Mouse (Mus musculus): Measurements from ENCODE around the gene Stxbp2. TPM values are rescaled to one million over a fixed set of nuclear protein-coding genes. Genes with fewer than 3 reads are reported as not detected.
A peak's percentile ranks its signal among the peaks of the same experiment; 100 is the strongest.
"Not testable (repeated sequence)": the region's sequence is repeated elsewhere in the genome, so short reads cannot be mapped to it uniquely, and the experiment has no call there.

Gene Stxbp2
- total RNA-seq (2014; fragmentation: Nextera tagmentation) (224 and 287 TPM in 2 replicates), total RNA-seq (2017) (181 and 203 TPM in 2 replicates), polyA plus RNA-seq (2012) (399 and 514 TPM in 2 replicates)

DNA sequence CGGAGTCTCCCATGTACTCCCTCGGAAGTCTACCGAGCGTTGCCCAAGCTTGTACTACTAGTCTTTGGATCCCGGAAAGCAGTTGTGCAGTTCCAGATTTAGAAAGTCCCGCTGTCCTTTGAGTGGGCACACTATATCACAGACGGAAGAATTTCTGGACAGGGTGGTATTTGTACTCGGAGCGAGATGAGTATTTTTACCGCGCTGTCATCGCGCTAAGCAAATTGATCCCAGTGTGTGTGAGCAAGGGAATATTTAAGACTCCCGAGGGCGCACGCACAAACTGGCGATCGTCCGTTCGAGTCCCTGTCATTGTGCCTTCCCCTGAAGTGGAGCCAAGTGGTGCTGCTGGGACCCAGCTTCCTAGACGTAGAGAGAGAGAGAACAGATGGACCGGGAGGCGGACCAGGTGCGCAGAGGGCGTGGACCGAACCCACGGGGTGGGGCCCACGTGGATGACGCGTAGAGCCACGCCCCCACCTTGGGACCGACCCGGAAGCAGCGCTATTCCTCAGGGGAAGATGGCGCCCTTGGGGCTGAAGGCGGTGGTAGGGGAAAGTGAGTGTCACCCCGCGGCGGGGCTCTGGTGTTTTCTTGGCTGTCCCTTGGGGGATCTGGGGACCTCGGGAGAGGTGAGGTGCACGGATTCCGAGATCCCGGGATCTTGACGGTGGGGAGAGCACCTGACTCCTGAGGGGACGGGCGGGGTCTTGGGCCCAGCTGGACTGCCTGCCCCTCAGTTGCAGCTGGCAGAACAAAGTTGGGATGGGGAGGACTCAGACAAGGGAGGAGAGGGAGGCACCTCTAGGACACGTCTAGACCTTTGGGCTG lies at the start of gene Stxbp2:
TSS of gene Stxbp2 (plus strand) at position 309 of the 831 bp plus-strand sequence.
- Histone ChIP-seq H3K9me3 (replicated peaks) (no peaks in the 10 kb centered on the region), H3K36me3 (replicated peaks) (peaks cover 41% of the 10 kb centered on the region), H3K4me1 (ENCODE audit: insufficient read depth, low read depth, low read length) (peaks cover 39% of the 10 kb centered on the region), H3K27me3 (ENCODE audit: insufficient read depth, low read length) (no peaks in the 10 kb centered on the region), H3K4me3 (ENCODE audit: low read depth, low read length) (peak within 1 kb of the TSS; percentile 96)
- DNase-seq (ENCODE audit: low spot score) (peak; percentile 87), ATAC-seq (ENCODE audit: extremely low read depth, insufficient number of reproducible peaks, low FRiP score, poor library complexity, severe bottlenecking) (peak; percentile 84)
- no peak for TF ChIP-seq GATA1 (IDR thresholded peaks at IDR 0.05; ENCODE audit: borderline replicate concordance, low read length)
- TF ChIP-seq GATA2 (IDR thresholded peaks at IDR 0.05; ENCODE audit: borderline replicate concordance, low read depth, low read length): no peak
- no peak for TF ChIP-seq CTCF (IDR thresholded peaks at IDR 0.05; ENCODE audit: low read depth, low read length)
- TF ChIP-seq POLR2AphosphoS5 (IDR thresholded peaks at IDR 0.05; ENCODE audit: insufficient replicate concordance, low read depth, low read length): no peak
- no peak for TF ChIP-seq TAL1 (conservative IDR thresholded peaks at IDR 0.05; ENCODE audit: low read depth, low read length)

DNA sequence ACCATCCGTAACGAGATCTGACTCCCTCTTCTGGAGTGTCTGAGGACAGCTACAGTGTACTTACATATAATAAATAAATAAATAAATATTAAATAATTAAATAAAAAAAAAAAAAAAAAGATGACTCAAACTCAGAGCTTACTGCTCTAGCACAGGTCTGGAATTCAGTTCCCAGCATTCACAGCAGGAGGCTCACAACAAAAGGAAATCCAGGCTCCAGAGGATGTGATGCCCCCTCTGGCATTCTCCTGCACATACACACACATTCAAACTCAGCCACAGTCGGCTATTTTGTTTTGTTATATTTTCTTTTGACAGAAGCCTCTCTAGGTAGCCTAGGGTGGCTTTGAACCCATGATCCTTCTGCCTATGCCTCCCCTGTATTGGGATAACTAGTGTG lies 48.8 kb upstream of the Stxbp2 start:
- not testable (repeated sequence) for H3K36me3 ChIP-seq (replicated peaks); H3K4me1 ChIP-seq (ENCODE audit: insufficient read depth, low read depth, low read length); H3K27me3 ChIP-seq (ENCODE audit: insufficient read depth, low read length); DNase-seq (ENCODE audit: low spot score); H3K4me3 ChIP-seq (ENCODE audit: low read depth, low read length); ATAC-seq (ENCODE audit: extremely low read depth, insufficient number of reproducible peaks, low FRiP score, poor library complexity, severe bottlenecking); H3K9me3 ChIP-seq (replicated peaks)

DNA sequence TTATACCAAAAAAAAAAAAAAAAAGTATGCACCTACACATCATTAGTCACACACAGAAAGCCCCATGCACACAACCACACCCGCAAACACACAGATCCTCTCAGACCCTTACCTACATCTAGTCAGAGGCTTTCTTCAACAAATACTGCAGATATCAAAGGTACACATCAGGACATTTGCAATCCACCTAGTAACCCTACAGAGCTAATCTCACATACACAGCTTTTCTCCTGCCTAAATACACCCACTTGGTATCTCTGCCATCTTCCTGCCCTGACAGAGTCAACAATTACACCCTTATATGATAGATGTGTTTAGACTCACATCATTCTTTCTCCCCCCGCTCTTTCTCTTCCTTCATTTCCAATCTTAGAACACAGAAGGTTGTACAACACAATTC lies 44.3 kb upstream of the Stxbp2 start:
- DNase-seq (ENCODE audit: low spot score) (no peak), ATAC-seq (ENCODE audit: extremely low read depth, insufficient number of reproducible peaks, low FRiP score, poor library complexity, severe bottlenecking) (no peak)
- H3K36me3 ChIP-seq (replicated peaks): no peaks in the 10 kb centered on the region
- TF ChIP-seq POLR2AphosphoS5 (IDR thresholded peaks at IDR 0.05; ENCODE audit: insufficient replicate concordance, low read depth, low read length): no peak
- no peak for TF ChIP-seq GATA2 (IDR thresholded peaks at IDR 0.05; ENCODE audit: borderline replicate concordance, low read depth, low read length)
- no peak for TF ChIP-seq GATA1 (IDR thresholded peaks at IDR 0.05; ENCODE audit: borderline replicate concordance, low read length)
- no peak for TF ChIP-seq TAL1 (conservative IDR thresholded peaks at IDR 0.05; ENCODE audit: low read depth, low read length)
- no peak for TF ChIP-seq CTCF (IDR thresholded peaks at IDR 0.05; ENCODE audit: low read depth, low read length)
- no peaks in the 10 kb centered on the region for H3K9me3 ChIP-seq (replicated peaks)
- H3K4me3 ChIP-seq (ENCODE audit: low read depth, low read length): no peak overlapping the region
- H3K27me3 ChIP-seq (ENCODE audit: insufficient read depth, low read length): peaks cover 6% of the 10 kb centered on the region; the same call in 1 of the 2 replicates
- no peaks in the 10 kb centered on the region; the same call in 1 of the 2 replicates for H3K4me1 ChIP-seq (ENCODE audit: insufficient read depth, low read depth, low read length)

DNA sequence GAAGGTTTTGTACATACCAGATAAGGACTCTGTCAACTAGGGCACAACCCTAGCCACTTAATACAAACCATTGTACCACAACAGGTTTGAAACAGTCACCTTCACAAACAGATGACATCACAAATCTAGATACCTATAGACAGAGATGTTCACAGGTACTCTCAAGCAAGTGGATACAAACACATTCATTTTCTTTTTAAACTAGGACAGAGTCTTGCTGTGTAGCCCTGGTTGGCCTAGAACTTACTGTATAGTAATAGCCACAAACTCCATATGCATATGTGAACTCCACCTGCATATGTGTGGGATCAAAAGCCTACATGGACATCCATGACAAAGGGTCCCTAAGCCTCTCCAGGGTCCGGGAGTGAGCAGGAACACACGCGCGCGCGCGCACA lies 43.8 kb upstream of the Stxbp2 start, which contains the start of gene Camsap3:
TSS of gene Camsap3 (plus strand) at position 301 of the 398 bp plus-strand sequence.
- no peaks in the 10 kb centered on the region; the same call in 1 of the 2 replicates for H3K4me1 ChIP-seq (ENCODE audit: insufficient read depth, low read depth, low read length)
- H3K4me3 ChIP-seq (ENCODE audit: low read depth, low read length): no peak within 1 kb of the TSS; the same call in 1 of the 2 replicates
- H3K27me3 ChIP-seq (ENCODE audit: insufficient read depth, low read length): peaks cover 6% of the 10 kb centered on the region; the same call in 1 of the 2 replicates
- no peaks in the 10 kb centered on the region for H3K9me3 ChIP-seq (replicated peaks)
- DNase-seq (ENCODE audit: low spot score) (no peak), ATAC-seq (ENCODE audit: extremely low read depth, insufficient number of reproducible peaks, low FRiP score, poor library complexity, severe bottlenecking) (no peak)
- TF ChIP-seq GATA1 (IDR thresholded peaks at IDR 0.05; ENCODE audit: borderline replicate concordance, low read length) (no peak), POLR2AphosphoS5 (IDR thresholded peaks at IDR 0.05; ENCODE audit: insufficient replicate concordance, low read depth, low read length) (no peak), TAL1 (conservative IDR thresholded peaks at IDR 0.05; ENCODE audit: low read depth, low read length) (no peak), GATA2 (IDR thresholded peaks at IDR 0.05; ENCODE audit: borderline replicate concordance, low read depth, low read length) (no peak), CTCF (IDR thresholded peaks at IDR 0.05; ENCODE audit: low read depth, low read length) (no peak)
- H3K36me3 ChIP-seq (replicated peaks): no peaks in the 10 kb centered on the region

DNA sequence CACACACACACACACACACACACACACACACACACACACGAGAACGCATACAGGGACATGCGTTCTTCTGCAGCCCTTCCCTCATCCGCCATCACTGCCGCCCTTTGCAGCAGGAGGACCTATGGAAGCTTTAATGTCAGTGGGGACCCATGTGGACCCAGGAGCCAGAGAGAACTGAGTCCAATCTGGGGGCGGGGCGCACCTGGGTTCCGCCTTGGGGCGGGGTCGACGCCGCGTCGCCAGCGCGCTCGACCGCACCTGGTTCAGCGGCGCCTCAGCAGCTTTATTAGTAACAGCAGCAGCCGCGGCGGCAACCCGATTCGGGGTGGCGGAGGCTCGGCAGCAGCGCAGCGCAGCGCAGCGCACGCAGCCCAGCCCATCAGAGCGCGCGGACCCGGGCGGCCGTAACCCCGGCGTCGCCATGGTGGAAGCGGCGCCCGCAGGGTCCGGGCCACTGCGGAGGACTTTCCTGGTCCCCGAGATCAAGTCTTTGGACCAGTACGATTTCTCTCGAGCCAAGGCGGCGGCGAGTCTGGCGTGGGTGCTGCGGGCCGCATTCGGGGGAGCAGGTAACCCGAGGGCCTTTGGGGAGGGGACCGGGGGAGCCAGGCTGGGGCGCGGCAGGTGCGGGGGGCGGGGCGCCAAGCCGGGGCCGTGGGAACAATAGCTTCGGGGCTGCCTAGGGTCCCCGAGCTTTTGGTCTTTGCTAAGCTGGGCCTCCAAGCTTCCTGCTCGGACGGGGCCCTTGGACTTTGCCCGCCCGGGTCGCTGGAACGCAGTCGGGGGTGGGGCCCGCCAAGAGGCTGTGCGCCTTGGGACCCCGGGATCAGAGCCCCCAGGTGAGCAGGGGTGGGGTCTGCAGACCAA lies 43.1 kb upstream of the Stxbp2 start:
- H3K9me3 ChIP-seq (replicated peaks): no peaks in the 10 kb centered on the region
- H3K27me3 ChIP-seq (ENCODE audit: insufficient read depth, low read length): peaks cover 6% of the 10 kb centered on the region; the same call in 1 of the 2 replicates
- no peak for TF ChIP-seq GATA1 (IDR thresholded peaks at IDR 0.05; ENCODE audit: borderline replicate concordance, low read length)
- no peak for TF ChIP-seq TAL1 (conservative IDR thresholded peaks at IDR 0.05; ENCODE audit: low read depth, low read length)
- no peak for TF ChIP-seq POLR2AphosphoS5 (IDR thresholded peaks at IDR 0.05; ENCODE audit: insufficient replicate concordance, low read depth, low read length)
- no peak for TF ChIP-seq GATA2 (IDR thresholded peaks at IDR 0.05; ENCODE audit: borderline replicate concordance, low read depth, low read length)
- no peak for TF ChIP-seq CTCF (IDR thresholded peaks at IDR 0.05; ENCODE audit: low read depth, low read length)
- no peak overlapping the region; the same call in 1 of the 2 replicates for H3K4me3 ChIP-seq (ENCODE audit: low read depth, low read length)
- DNase-seq (ENCODE audit: low spot score) (no peak), ATAC-seq (ENCODE audit: extremely low read depth, insufficient number of reproducible peaks, low FRiP score, poor library complexity, severe bottlenecking) (no peak)
- H3K36me3 ChIP-seq (replicated peaks): no peaks in the 10 kb centered on the region
- H3K4me1 ChIP-seq (ENCODE audit: insufficient read depth, low read depth, low read length): no peaks in the 10 kb centered on the region; the same call in 1 of the 2 replicates

DNA sequence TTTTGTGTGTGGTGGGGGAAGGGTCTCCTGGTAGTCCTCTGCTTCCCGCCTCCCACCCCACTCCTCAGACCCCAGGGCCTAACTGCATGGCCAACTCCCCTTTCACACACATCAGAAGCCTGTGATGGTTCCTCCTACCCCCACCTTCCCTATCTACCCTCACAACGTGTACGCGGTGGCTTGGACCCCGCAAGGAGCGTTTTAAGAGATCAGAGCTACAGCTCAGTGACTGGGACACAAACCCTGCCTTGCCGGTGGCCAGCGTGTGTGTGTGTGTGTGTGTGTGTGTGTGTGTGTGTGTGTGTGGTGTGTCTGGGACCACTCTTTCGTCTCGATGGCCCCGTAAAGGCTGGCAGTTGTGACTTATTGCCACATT lies 42.5 kb upstream of the Stxbp2 start:
- H3K27me3 ChIP-seq (ENCODE audit: insufficient read depth, low read length): peaks cover 9% of the 10 kb centered on the region; the same call in 1 of the 2 replicates

More for the DNA sequence above, 42.5 kb upstream of the Stxbp2 start:
- TF ChIP-seq CTCF (IDR thresholded peaks at IDR 0.05; ENCODE audit: low read depth, low read length) (no peak), POLR2AphosphoS5 (IDR thresholded peaks at IDR 0.05; ENCODE audit: insufficient replicate concordance, low read depth, low read length) (no peak), TAL1 (conservative IDR thresholded peaks at IDR 0.05; ENCODE audit: low read depth, low read length) (no peak), GATA1 (IDR thresholded peaks at IDR 0.05; ENCODE audit: borderline replicate concordance, low read length) (no peak), GATA2 (IDR thresholded peaks at IDR 0.05; ENCODE audit: borderline replicate concordance, low read depth, low read length) (no peak)
- DNase-seq (ENCODE audit: low spot score): no peak
- Histone ChIP-seq H3K4me3 (ENCODE audit: low read depth, low read length) (no peak overlapping the region), H3K4me1 (ENCODE audit: insufficient read depth, low read depth, low read length) (no peaks in the 10 kb centered on the region; the same call in 1 of the 2 replicates), H3K9me3 (replicated peaks) (no peaks in the 10 kb centered on the region), H3K36me3 (replicated peaks) (no peaks in the 10 kb centered on the region)
- ATAC-seq (ENCODE audit: extremely low read depth, insufficient number of reproducible peaks, low FRiP score, poor library complexity, severe bottlenecking): no peak

All from G1E (cell line).